Mouse (Mus musculus): Measurements from ENCODE around the gene Snap91. TPM values are rescaled to one million over a fixed set of nuclear protein-coding genes. Genes with fewer than 3 reads are reported as not detected.

Gene Snap91
- total RNA-seq (2014; rRNA removed) (192 and 210 TPM in 2 replicates), polyA plus RNA-seq (2015; fragmentation: Nextera tagmentation; extraction: Ambion mirVana) (131 and 151 TPM in 2 replicates)

DNA sequence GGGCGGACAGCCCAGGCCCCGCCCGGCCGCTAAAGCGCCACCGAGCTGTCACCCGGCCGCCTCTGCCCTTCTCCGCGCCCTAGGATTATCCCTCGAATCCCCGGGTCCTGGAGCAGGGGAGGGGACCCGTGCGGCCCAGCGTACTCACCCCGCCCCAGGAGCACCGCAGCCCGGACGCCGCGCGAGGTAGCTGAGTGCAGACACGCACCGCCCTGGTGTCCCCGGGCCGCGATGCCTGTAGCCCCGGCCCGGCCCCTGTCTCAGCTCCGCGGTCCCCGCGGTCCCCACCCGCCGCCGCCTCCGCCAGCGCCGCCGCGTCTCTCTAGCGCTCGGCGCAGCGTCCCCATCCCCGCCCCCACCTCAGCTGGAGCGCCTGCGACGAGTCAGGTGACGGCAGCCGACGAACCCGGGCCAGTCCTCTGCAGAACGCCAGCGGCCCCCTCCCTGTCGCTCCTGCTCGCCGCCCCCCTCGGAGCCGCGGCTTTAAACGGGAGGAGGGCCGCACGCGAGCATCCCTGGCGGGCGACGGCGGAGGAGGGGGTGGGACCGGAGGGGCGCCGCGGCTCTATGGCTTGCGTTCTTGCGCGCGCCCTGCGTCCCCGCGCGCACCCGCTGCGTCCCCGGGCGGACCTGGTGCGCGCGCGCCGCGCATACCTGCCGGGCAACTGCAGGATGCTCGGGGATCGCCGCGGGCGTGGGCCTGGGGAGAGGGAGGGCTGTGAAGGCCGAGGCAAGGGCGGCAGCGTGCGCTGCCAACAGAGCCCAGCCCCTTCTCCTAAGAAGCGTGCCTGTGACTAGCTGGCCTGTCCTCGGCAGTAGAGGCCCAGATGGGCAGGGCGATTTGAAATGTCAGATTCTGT, at the start of gene Snap91:
Gene Snap91 (minus strand): TSS at position 542 of the 860 bp plus-strand sequence.
- TF ChIP-seq CTCF (IDR thresholded peaks at IDR 0.05; ENCODE audit: low read depth) = no peak
- H3K4me3 ChIP-seq (ENCODE audit: low read length) = peak within 1 kb of the TSS; percentile 82
- DNase-seq (ENCODE audit: low spot score) (peak; percentile 95), ATAC-seq (peak; percentile 94)
- WGBS = under 1% methylated on average over 85 of the region's 104 CpGs
- H3K9me3 ChIP-seq (ENCODE audit: low read length) = no peaks in the 10 kb centered on the region
- H3K36me3 ChIP-seq (ENCODE audit: insufficient read depth, low read length) = no peaks in the 10 kb centered on the region
- no peaks in the 10 kb centered on the region for H3K27me3 ChIP-seq (ENCODE audit: insufficient read depth, low read length)
- peak within 1 kb of the TSS; percentile 84 for H3K9ac ChIP-seq (replicated peaks; ENCODE audit: low read length)
- H3K27ac ChIP-seq = peak within 1 kb of the TSS; percentile 94
- peaks cover 5% of the 10 kb centered on the region; the same call in 1 of the 2 replicates for H3K4me1 ChIP-seq (ENCODE audit: insufficient read depth, low read length)
- H3K4me2 ChIP-seq (ENCODE audit: low read depth, low read length) = peak within 1 kb of the TSS; percentile 72

DNA sequence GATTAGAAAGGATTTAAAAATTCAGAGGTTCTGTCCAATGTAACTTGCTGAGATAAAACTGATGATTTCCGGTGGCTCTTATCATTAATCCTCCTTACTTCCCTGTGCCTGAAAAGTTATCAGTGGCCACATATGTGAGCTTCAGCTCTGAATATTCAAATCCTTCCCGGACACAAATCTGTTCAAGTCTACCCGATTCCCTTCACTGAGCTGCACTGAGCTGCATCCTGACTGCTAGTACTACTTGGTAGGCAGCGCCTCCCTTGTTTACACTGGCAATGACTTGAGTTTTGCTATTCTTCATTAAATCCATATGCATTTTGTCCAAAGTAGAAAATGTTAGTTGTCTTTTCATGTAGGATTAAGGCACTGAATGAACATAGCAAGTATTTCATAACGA, 46.1 kb upstream of the Snap91 start:
- Histone ChIP-seq H3K4me1 (ENCODE audit: insufficient read depth, low read length) (no peaks in the 10 kb centered on the region), H3K36me3 (ENCODE audit: insufficient read depth, low read length) (no peaks in the 10 kb centered on the region), H3K27me3 (ENCODE audit: insufficient read depth, low read length) (no peaks in the 10 kb centered on the region), H3K4me3 (ENCODE audit: low read length) (no peak overlapping the region), H3K27ac (no peak overlapping the region), H3K4me2 (ENCODE audit: low read depth, low read length) (no peak overlapping the region), H3K9ac (replicated peaks; ENCODE audit: low read length) (no peak overlapping the region), H3K9me3 (ENCODE audit: low read length) (no peaks in the 10 kb centered on the region)
- no peak for ATAC-seq
- TF ChIP-seq CTCF (IDR thresholded peaks at IDR 0.05; ENCODE audit: low read depth) = no peak
- DNase-seq (ENCODE audit: low spot score) = no peak
- 82% methylated on average over 5 of the region's 5 CpGs for WGBS

DNA sequence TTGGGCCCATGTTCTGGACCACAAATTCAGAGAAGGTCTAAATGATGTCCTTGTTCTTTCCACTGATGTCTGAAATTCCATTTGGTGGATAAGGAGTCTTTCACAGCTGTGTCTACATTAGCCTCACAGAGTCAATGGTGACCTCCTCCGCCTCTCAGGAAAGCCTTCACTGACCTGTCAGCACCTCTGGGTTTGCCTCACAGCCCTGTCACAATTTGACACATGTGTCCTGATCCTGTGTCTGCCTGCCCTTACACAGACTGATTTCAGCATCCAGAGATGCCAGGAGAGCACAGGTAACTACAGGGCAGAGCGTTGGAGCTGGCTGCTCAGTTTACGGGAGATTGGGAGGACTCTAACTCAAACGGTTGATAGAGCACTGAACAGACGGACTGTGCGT, 45.2 kb upstream of the Snap91 start:
- Histone ChIP-seq H3K36me3 (ENCODE audit: insufficient read depth, low read length) (no peaks in the 10 kb centered on the region), H3K9me3 (ENCODE audit: low read length) (no peaks in the 10 kb centered on the region), H3K27ac (no peak overlapping the region), H3K4me1 (ENCODE audit: insufficient read depth, low read length) (no peaks in the 10 kb centered on the region), H3K4me3 (ENCODE audit: low read length) (no peak overlapping the region), H3K4me2 (ENCODE audit: low read depth, low read length) (no peak overlapping the region), H3K9ac (replicated peaks; ENCODE audit: low read length) (no peak overlapping the region), H3K27me3 (ENCODE audit: insufficient read depth, low read length) (no peaks in the 10 kb centered on the region)
- no peak for TF ChIP-seq CTCF (IDR thresholded peaks at IDR 0.05; ENCODE audit: low read depth)
- DNase-seq (ENCODE audit: low spot score) (no peak), ATAC-seq (no peak)
- 93% methylated on average over 6 of the region's 6 CpGs for WGBS

DNA sequence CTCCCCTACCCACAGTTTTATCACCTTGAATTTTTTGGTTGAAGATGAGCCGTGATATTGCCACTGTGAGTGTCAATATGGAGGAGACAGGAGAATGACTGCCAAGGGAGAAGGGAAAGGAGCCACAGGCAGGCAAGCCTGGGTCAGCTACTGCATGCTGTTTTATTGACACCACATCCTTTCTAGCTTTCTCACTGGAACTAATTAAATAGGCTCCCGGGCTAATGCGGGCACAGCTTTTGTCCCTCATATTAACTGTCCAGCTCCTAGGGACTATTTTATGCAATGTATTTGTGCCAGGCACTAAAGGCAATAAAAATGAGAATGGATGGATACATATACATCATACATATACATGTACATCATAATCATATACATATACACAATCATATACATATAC, 42.0 kb upstream of the Snap91 start:
- whole genome bisulfite sequencing = 30% methylated on average over 3 of the region's 3 CpGs

DNA sequence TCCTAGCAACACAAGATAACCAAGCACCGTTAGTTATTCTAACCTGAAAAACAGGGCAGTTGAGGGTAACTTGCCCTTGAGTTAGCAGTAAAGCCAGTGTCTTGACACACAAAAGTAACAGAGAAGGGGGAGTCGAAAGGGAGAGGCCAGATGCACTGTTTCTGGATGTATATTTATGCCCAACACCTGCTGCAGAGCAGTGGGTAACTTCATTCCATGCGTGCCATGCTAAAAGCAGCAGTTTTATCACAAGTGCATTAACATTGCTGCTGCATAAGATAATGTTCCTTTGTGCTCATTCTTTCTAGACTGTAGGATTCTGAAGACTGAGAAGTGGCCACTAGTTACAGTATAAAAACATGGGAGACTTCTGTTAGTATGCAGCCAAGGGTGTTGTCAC, 36.1 kb upstream of the Snap91 start:
- Histone ChIP-seq H3K4me3 (ENCODE audit: low read length) (no peak overlapping the region), H3K27ac (no peak overlapping the region), H3K9me3 (ENCODE audit: low read length) (no peaks in the 10 kb centered on the region), H3K27me3 (ENCODE audit: insufficient read depth, low read length) (no peaks in the 10 kb centered on the region), H3K9ac (replicated peaks; ENCODE audit: low read length) (no peak overlapping the region), H3K36me3 (ENCODE audit: insufficient read depth, low read length) (no peaks in the 10 kb centered on the region), H3K4me1 (ENCODE audit: insufficient read depth, low read length) (no peaks in the 10 kb centered on the region), H3K4me2 (ENCODE audit: low read depth, low read length) (no peak overlapping the region)
- no peak for DNase-seq (ENCODE audit: low spot score)
- ATAC-seq = no peak
- TF ChIP-seq CTCF (IDR thresholded peaks at IDR 0.05; ENCODE audit: low read depth) = no peak
- WGBS = 84% methylated on average over 3 of the region's 3 CpGs

More for the DNA sequence above, 42.0 kb upstream of the Snap91 start:
- H3K27ac ChIP-seq = no peak overlapping the region
- ATAC-seq (no peak), DNase-seq (ENCODE audit: low spot score) (no peak)
- no peaks in the 10 kb centered on the region for H3K27me3 ChIP-seq (ENCODE audit: insufficient read depth, low read length)
- H3K4me3 ChIP-seq (ENCODE audit: low read length) = no peak overlapping the region
- H3K4me2 ChIP-seq (ENCODE audit: low read depth, low read length) = no peak overlapping the region
- no peaks in the 10 kb centered on the region for H3K36me3 ChIP-seq (ENCODE audit: insufficient read depth, low read length)
- H3K4me1 ChIP-seq (ENCODE audit: insufficient read depth, low read length) = no peaks in the 10 kb centered on the region
- no peak for TF ChIP-seq CTCF (IDR thresholded peaks at IDR 0.05; ENCODE audit: low read depth)
- H3K9ac ChIP-seq (replicated peaks; ENCODE audit: low read length) = no peak overlapping the region
- no peaks in the 10 kb centered on the region for H3K9me3 ChIP-seq (ENCODE audit: low read length)

DNA sequence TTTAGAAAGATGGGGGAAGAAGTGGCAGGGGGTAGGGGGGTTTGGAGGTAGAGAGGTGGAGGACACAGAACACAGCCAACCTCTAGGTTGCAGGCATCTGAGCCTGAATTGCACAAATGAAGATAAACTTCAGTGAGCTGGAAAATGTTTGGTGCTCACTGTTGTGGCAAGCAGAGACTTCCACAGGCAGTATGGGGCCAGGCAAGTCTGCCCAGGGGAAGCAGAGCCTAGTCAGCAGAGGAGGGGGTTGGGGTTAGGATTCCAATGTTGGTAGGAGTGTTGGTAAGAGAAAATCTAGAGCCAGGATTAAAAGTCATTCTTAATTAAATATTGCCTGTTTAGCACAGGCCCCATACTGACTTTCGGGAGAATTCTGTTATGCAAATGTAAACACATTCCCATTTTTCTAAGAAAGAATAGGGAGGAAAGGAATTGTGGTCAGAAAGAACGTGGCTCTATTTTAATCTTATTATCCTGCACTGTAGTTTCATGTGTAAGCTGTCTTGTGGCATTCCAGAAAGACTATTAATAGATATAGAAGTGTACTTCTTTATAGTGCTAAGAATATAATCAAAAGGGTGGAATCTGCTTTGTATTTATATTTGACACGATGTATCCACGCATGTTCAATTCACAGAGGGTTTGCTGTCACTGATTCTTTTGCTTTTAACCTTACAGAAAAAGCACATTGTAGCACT, 19.2 kb upstream of the Snap91 start:
- no peaks in the 10 kb centered on the region for H3K4me1 ChIP-seq (ENCODE audit: insufficient read depth, low read length)
- H3K4me2 ChIP-seq (ENCODE audit: low read depth, low read length) = no peak overlapping the region
- no peaks in the 10 kb centered on the region for H3K27me3 ChIP-seq (ENCODE audit: insufficient read depth, low read length)
- no peaks in the 10 kb centered on the region for H3K36me3 ChIP-seq (ENCODE audit: insufficient read depth, low read length)
- DNase-seq (ENCODE audit: low spot score) (no peak), ATAC-seq (no peak)
- H3K9ac ChIP-seq (replicated peaks; ENCODE audit: low read length) = no peak overlapping the region
- no peak overlapping the region for H3K27ac ChIP-seq
- H3K4me3 ChIP-seq (ENCODE audit: low read length) = no peak overlapping the region
- WGBS = 53% methylated on average over 4 of the region's 4 CpGs
- no peaks in the 10 kb centered on the region for H3K9me3 ChIP-seq (ENCODE audit: low read length)
- TF ChIP-seq CTCF (IDR thresholded peaks at IDR 0.05; ENCODE audit: low read depth) = no peak
